Mouse (Mus musculus) R1 (cell line): ENCODE results near the gene Ints11.

ENCODE experiments used
- DNase-seq: peaks from one replicate; pipeline ENCODE4 v3.0.0-alpha.2; 2018; ENCODE audit warnings: low read depth, low spot score

The Ints11 gene

GRCm38 (mm10) chr4:155869317-155870033, at the start of gene Ints11, which contains the start of gene Cptp:
Gene Ints11 (plus strand): TSS chr4:155869546.
Gene Cptp (minus strand): TSS chr4:155869440.
- DNase-seq: peak; percentile 96

GRCm38 (mm10) chr4:155821025-155821424, 48.3 kb upstream of the Ints11 start:
- peak; percentile 64 for DNase-seq

DNA sequence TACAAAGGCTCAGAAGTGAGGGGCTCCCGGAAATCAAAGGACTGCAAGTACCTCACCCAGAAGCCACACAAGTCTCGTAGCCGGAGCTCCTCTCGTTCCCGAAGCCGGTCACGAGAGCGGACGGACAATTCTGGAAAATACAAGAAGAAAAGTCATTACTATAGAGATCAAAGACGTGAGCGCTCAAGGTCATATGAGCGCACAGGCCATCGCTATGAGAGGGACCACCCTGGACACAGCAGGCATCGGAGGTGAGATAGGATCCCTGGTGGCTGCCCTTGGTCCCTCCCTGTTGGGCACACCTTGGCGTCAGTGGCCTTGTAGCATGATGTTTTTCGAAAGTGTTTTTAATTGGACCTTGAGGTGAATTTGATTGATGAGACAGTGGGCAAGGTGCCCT, 45.9 kb upstream of the Ints11 start:
- no peak for DNase-seq

GRCm38 (mm10) chr4:155829866-155830265, 39.5 kb upstream of the Ints11 start:
- DNase-seq: no peak

DNA sequence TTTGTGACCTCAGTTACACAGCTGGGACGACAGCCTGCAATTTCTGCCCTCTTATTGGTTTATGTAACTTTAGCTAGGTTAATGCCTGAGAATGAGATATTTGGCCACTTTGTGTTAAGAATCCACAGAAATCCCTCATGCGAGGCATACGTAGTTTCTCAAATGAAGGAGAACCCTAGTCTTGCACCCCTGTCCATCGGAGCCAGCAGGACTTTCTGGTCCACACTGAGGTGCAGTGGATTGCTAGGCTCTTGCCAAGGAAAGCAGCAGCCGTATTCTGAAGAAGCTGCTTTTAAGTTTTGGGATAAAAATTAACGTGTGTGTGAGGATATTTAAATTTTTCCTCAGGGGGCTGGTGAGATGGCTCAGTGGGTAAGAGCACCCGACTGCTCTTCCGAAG, 38.8 kb upstream of the Ints11 start:
- DNase-seq: no peak

DNA sequence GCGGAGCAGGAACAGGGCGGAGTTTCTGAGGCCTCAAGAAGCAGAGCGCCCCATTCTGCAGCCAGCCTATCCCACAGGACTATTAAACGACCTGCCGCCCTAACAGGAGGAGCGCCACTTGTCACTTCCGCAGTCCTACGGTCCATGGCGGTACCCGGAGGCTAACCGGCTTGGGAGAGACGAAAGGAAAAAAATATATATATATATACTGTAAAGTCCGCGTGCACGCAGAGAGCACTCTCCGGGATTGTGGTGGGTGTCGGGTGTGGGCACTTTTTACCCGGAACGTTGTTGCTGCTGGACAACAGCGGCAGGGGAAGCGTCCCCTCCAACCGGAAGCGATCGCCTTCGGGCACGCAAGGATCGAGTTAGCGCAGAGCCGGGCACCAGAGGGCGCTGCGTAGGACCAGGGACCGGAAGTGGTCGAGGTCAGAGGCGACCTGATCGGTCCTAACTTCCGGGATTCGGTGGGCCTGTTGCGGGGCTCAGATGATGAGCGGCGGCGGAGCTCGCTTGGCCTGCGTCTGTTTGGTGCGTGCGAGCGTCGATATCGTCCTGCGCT, 38.1 kb upstream of the Ints11 start, which contains the start of gene Aurkaip1:
Gene Aurkaip1 (plus strand): TSS at position 68 of the 562 bp plus-strand sequence.
- peak; percentile 98 for DNase-seq

GRCm38 (mm10) chr4:155831831-155832230, 37.5 kb upstream of the Ints11 start:
- no peak for DNase-seq

DNA sequence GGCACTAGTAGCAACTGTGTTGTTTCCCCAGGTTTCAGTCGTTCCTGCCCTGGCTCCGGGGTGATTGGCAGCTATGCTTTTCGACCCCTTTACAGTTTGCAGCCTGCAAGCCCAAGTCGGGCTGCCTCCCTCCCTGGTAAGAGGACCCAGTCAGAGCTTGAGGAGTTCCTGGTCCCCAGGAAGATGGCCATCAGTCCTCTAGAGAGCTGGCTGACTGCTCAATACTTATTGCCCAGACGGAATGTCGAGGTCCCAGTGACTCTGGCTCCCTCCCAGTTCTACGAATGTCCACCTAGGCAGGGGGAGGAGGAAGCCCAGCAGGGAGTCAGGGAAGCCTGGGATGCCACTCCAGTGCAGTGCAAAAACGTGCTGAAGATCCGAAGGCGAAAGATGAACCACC, 37.0 kb upstream of the Ints11 start:
- no peak for DNase-seq

- DNase-seq: no peak
Observed at GRCm38 (mm10) chr4:155833234-155833633, 36.1 kb upstream of the Ints11 start.

DNA sequence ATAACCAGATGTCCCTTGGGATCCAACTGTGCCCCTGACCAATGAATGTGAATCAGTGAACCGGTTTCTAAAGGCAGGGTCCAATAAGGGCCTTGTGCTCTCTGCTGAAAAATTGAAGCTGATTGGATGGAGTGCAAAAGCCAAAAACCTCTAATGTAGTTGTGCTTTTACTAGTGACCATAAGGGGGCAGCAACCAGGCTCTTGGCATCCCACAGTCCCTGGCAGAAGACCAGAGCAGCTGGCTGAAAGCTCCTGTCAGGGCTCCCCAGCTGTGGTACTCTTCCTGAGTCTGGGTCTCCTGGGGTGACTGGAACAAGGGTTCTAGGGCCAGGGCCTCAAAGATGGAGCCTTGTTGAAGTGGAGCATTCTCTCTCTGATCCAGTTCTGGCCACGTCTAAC, 35.5 kb upstream of the Ints11 start:
- DNase-seq: peak; percentile 92

- DNase-seq: no peak
Observed at GRCm38 (mm10) chr4:155837404-155838010, 31.8 kb upstream of the Ints11 start.

- no peak for DNase-seq
Observed at GRCm38 (mm10) chr4:155838187-155839153, 30.9 kb upstream of the Ints11 start.

DNA sequence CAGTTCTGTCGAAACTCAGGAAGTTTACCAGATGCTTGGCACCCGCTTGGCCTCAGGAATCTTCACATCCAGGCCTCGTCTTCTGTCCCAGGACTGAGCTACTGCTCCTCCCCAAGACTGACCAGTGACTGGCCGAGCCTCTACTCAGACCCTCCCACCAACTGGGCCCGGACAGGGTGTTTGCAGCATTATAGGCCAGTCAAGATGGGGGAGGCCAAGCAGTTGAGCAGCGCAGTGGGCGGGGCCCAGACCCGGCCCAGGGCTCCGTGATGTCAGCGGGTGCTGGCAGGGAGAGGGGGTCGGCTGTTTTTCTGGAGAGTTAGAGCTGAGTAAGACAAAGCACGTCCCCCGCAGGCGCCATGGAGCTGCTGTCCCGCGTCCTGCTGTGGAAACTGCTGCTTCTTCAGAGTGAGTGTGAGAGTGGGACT, 29.8 kb upstream of the Ints11 start, which contains the start of gene Mxra8:
Gene Mxra8 (plus strand): TSS at position 198 of the 428 bp plus-strand sequence.
- DNase-seq: peak; percentile 86

- no peak for DNase-seq
Observed at GRCm38 (mm10) chr4:155840076-155841002, 29.0 kb upstream of the Ints11 start.

- DNase-seq: peak; percentile 98
Observed at GRCm38 (mm10) chr4:155841003-155841454, 28.3 kb upstream of the Ints11 start.

DNA sequence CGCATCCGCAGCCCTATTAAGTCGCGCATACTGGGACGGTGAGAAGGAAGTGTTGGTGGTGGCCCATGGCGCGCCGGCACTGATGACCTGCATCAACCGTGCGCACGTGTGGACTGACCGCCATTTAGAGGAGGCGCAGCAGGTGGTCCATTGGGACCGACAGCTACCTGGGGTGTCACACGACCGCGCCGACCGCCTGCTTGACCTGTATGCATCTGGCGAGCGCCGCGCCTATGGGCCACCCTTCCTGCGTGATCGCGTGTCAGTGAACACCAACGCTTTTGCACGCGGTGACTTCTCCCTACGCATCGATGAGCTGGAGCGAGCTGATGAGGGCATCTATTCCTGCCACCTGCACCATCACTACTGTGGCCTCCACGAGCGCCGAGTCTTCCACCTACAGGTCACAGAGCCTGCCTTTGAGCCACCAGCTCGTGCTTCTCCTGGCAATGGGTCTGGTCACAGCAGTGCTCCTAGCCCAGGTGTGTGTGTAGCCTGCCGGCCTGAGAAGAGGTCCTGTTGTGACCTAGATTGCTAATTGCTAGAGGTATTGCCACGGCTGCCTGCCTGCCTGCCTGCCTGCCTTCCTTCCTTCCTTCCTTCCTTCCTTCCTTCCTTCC, 27.6 kb upstream of the Ints11 start:
- DNase-seq: no peak

DNA sequence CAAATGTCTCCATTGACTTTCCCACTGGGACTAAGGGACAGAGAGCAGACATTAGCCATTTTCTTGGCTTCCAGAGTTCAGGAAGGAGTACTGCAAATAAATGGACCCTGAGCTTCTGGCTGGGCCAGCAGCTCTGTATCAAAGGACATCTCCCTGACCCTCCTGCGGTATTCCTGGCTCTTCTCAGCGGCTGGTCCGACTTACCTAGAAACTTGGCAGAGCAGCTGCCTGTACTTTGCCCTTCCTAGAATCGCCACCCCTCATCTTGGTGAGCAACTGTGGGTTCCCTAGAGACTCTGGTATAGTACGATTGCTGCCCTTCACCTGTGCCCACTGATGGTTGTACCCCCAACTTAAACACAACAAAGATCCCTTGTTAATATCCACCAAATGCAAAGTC, 26.1 kb upstream of the Ints11 start:
- DNase-seq: no peak

GRCm38 (mm10) chr4:155846871-155847578, 22.3 kb upstream of the Ints11 start, which contains the start of gene Dvl1:
Gene Dvl1 (plus strand): TSS chr4:155847402.
- peak; percentile 82 for DNase-seq
